Mouse (Mus musculus): ENCODE measurements around the gene Wbp2nl.

The Wbp2nl gene

DNA sequence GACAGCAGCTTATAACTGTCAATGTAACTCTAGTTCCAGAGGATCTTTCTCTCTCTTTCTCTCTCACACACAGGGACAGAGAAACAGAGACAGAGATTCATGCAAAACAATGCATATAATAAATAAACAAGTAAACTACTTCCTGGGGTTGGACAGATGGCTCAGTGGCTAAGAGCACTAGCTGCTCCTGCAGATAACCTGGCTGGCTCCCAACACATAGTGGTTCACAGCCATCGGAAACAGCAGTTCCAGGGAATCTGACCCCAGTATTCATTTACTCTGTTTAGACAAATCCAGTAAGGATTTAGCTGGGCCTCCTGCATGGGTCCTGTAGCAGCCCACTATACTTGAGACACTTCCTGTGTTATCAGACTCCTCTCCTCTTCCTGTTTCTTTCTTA lies 20.9 kb downstream of the Wbp2nl start:
- DNase-seq = no peak

- no peak for DNase-seq
Measured at GRCm38 (mm10) chr15:82322195-82322594, 23.4 kb downstream of the Wbp2nl start.

DNA sequence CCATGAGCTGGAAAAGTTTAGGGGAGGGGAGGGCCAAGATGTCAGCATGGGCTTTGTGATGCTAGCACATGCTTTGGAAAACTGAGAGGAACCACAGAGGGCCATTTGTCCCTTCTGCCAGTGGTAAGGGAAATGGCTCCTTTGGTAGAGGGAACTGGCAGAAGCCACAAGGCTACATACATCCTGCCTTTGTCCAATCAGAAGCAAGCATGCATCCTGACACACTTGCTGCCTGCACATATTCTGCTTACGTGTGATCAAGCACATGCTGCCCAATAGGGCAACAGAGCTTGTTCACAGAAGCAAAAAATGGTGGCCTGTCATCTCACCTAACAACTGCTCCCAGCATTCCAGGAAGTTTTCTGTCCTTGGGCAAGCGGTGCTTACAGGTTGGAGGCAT lies 26.6 kb downstream of the Wbp2nl start:
- DNase-seq = no peak

DNA sequence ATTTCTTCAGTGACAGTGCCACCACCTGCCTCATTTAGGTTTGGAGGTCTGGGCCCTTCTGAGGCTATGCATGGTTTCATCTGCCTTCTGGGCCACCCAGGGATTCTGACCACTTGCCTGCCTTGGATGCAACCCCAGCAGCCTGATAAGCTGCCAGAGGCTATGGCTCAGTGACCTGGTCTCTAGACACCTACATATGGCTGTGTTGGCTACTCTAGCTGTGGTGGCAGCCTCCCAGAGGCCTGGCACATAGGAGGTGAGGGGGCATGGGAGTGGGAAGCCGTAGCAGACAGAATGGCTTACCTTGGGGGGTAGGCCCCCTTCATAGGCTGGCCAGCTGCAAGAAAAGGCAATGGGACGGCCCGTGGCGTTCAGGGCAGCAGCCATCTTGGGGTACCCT lies 36.4 kb downstream of the Wbp2nl start:
- DNase-seq = peak; percentile 51 to 57

- DNase-seq = no peak
Measured at GRCm38 (mm10) chr15:82336629-82337028, 37.9 kb downstream of the Wbp2nl start.

DNA sequence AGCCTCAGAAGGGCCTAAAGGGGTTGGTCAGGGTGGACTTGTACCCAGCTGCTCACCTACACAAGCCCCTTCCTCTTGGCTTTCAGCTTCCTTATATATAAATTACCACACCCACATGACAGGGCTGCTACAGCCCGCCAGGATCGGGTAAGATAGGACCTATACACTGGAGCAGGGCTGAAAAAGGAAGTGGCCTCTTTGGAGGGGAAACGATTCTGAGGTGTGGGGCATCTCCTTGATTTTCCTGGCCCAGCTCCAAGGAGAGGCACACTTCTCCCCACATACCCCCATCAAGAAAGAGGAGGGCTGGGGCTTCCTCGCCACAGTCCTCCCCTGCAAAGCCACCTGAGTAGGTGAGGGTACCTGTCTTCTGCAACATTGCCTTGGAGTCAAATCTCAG lies 39.1 kb downstream of the Wbp2nl start:
- no peak for DNase-seq

GRCm38 (mm10) chr15:82338593-82339112 lies 39.9 kb downstream of the Wbp2nl start, which contains the start of the genes Naga, Pheta2 and Smdt1:
Gene Naga, minus strand, starts transcription at chr15:82338925.
Gene Pheta2, plus strand, starts transcription at chr15:82338942.
Gene Smdt1, plus strand, starts transcription at chr15:82338959.
- DNase-seq = peak; percentile 94 to 97

GRCm38 (mm10) chr15:82339150-82339549 lies 40.4 kb downstream of the Wbp2nl start:
- no peak for DNase-seq

GRCm38 (mm10) chr15:82339634-82340254 lies 41.0 kb downstream of the Wbp2nl start:
- DNase-seq = no peak

DNA sequence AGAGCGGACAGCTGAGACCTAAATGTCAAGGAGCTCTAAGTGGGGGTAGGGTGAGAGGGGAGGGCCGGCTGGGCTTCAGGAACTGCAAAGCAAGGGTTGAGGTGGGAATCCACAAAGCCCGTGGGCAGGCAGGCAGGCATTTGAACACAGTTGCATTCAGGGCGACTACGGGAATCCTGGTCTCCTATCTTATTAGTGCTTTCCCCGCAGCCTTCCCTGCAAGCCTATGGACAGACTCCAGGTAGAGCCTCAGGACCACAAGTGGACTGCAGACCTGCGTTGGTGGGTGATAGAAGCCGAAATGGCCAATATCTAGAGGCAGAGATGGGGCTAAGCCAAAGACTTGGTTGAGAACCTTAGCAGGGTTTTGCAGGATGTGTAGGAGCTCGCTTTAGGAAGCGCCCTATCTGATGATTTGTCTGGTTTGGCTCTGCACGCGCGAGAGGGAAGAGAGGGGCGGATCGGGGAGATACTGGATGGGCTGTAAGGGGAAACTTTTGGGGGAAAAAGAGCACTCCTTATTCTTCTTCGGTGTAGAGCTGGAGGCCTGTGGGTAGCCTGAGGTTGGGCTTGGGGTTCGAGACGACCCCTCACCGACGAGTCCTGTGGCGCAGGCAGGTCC lies 41.8 kb downstream of the Wbp2nl start:
- no peak for DNase-seq

GRCm38 (mm10) chr15:82341036-82341501 lies 42.3 kb downstream of the Wbp2nl start:
- DNase-seq = no peak

DNA sequence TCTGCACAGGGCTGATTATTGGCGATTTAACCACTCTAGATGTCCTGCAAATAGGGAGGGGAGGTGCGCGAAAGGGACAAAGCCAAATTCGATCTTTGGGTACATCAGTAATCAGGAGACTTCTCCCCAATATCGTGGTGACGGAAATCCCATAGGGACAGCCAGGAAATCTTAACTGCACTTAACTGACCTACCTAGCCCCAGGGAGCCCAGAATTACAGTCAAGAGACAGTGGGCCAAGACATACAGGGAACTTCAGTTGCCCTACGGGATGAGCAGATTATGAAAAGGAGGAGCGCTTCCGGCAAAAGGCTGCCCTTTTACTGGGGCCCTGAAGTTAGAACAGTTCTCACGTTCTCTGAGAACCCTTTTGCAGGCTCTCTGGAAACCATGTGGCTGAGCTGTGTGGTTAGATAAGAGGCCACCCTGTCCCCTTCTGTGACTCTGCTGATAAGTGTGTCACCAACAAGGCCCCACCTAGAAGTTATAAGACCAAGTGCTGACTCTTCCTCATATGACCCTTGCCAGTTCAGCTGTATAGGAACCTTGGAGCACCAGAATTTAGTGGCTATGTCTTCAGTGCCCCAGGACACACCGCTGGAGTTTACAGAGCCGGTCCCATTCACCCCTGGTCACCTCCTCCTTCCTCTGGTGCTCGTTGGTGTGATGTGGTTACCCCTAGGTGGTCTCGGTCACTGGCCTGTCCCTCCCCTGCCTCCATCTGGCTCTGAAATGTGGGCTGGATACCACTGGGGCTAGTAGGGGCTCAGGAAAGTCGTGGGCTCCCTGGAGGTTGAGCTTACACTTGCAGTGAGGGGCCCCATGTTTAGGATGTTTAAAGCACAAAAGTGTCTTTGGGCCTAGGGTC lies 43.2 kb downstream of the Wbp2nl start:
- DNase-seq = no peak

DNA sequence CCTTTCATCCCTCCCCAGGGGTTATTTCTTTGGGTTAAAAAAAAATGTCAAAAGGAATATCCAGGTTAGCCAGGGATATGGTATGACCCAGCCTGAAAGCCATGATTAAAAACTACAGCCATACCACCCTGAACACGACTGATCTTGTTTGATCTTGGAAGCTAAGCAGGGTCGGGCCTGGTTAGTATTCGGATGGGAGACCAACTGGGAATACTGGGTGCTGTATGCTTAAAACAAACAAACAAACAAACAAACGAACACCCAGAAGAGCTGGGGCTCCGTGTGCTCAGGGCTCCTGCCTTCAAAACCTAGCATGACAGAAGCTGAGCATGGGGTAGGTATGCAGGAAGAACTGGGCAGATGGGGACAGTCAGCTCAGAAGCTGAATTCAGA lies 43.8 kb downstream of the Wbp2nl start:
- no peak for DNase-seq

GRCm38 (mm10) chr15:82343368-82344287 lies 44.9 kb downstream of the Wbp2nl start:
- DNase-seq = no peak

DNA sequence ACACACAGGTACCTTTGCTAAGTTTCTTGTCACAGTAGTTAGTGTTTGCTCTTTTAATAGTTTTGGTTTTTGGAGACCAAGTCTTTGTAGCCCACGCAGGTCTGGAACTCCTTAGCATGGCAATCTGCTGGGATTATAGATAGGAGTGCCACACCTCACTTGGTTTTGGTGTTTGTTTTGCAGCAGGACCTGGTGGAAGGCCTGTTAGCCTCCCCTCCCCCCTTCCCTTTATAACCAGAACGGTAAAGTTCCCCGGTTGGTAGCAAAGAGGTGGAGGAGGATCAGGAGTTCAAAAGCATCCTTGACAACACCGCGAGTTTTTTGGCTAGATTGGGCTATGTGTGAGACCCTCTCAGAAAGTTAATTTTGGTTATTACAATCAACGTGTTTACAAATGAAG lies 46.2 kb downstream of the Wbp2nl start:
- DNase-seq = no peak

GRCm38 (mm10) chr15:82345820-82346470 lies 47.2 kb downstream of the Wbp2nl start:
- peak; percentile 97 to 99 for DNase-seq

DNA sequence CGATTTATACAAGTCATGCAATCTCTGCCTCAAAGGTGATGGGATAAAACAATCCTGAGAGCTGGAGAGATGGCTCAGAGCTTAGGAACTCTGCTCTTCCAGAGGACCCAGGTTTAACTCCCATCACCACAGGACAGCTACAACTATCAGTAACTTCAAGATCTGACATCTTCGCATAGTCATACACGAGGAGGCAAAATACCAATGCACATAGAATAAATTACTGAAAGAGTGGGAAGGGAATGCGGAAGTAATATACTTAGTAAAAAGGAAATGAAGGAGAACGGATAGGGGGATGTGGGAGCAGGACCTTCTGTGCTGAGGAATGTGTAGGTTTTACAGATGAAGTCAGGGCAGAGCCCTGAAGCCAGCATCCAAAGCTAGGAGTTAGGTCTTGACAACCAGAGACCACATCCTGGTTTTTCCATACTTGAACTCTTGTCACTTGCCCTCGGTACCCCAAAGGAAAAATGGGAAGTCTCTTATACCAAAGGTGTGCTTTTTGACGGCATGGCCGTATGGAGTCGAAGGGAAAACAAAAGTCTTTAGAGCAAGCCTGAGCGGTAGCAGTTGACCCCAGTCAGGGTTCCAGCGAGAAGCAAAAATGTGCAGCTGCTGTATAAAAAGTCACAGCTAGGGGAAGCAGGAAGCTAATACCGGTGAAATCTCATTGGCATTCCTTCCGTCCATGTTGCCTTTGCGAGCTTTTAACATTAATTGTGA lies 48.0 kb downstream of the Wbp2nl start:
- no peak for DNase-seq

- no peak for DNase-seq
Measured at GRCm38 (mm10) chr15:82347303-82347676, 48.5 kb downstream of the Wbp2nl start.

DNA sequence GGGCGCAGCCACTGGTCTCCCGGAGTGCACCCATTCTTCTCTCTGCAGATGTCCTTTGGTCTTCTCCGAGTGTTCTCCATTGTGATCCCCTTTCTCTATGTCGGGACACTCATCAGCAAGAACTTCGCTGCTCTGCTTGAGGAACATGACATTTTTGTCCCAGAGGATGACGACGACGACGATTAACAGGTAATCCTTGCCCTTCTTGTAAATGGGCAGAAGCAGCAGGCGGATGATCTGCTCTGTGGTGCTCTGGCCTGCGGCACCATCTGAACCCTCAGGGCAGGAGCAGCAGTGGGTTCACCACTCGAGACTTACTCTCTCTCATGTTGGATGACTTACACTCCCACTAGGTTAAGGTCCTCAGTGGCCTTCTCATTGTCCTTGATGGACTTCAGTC lies 49.1 kb downstream of the Wbp2nl start:
- DNase-seq = no peak

GRCm38 (mm10) chr15:82348258-82348998 lies 49.7 kb downstream of the Wbp2nl start:
- DNase-seq = no peak

Measured in cerebellum, postnatal 36 days (tissue).